Mouse (Mus musculus) heart, embryonic 11.5 days (tissue): ENCODE measurements around the gene Tm9sf2. TPM values are rescaled to one million over a fixed set of nuclear protein-coding genes. Genes with fewer than 3 reads are reported as not detected.
"Not testable (repeated sequence)": the region's sequence is repeated elsewhere in the genome, so short reads cannot be mapped to it uniquely, and the experiment has no call there.

Experiments used
- ATAC-seq: fragments of 200-750 bp; cut with Nextera tagmentation; replicated peaks from 2 replicates; pipeline ENCODE4 v1.8.0; 2017; ENCODE audit warnings: moderate library complexity; ENCODE audit not compliant: insufficient number of reproducible peaks, low FRiP score, low TSS enrichment
- H3K27ac ChIP-seq: fragments of 300-500 bp; sonication (generic); 2 replicates; pipeline ENCODE4 v1.5.1; 2014; ENCODE audit warnings: mild to moderate bottlenecking, low read depth, low read length
- H3K27me3 ChIP-seq: fragments of 300-500 bp; sonication (generic); 2 replicates; pipeline ENCODE4 v1.6.1; 2014; ENCODE audit warnings: mild to moderate bottlenecking, low read length, mixed read lengths; ENCODE audit not compliant: control insufficient read depth, insufficient read depth
- H3K36me3 ChIP-seq: fragments of 300-500 bp; sonication (generic); 2 replicates; pipeline ENCODE4 v1.6.1; 2014; ENCODE audit warnings: mild to moderate bottlenecking, low read length, moderate library complexity, mixed read lengths; ENCODE audit not compliant: control insufficient read depth, insufficient read depth
- H3K4me1 ChIP-seq: fragments of 300-500 bp; sonication (generic); 2 replicates; pipeline ENCODE4 v1.6.1; 2014; ENCODE audit warnings: low read length; ENCODE audit not compliant: control insufficient read depth, insufficient read depth
- H3K4me2 ChIP-seq: fragments of 300-500 bp; sonication (generic); 2 replicates; pipeline ENCODE4 v1.6.1; 2014; ENCODE audit warnings: mild to moderate bottlenecking, moderate library complexity
- H3K4me3 ChIP-seq: fragments of 300-500 bp; sonication (generic); 2 replicates; pipeline ENCODE4 v1.5.1; 2014; ENCODE audit warnings: low read depth, low read length
- H3K9ac ChIP-seq: fragments of 300-500 bp; sonication (generic); 2 replicates; pipeline ENCODE4 v1.6.1; 2014; ENCODE audit warnings: mild to moderate bottlenecking, low read depth, low read length, moderate library complexity
- H3K9me3 ChIP-seq: fragments of 300-500 bp; sonication (generic); replicated peaks from 2 replicates; pipeline ENCODE4 v1.6.1; 2016; ENCODE audit warnings: low read length; ENCODE audit not compliant: control insufficient read depth
- WGBS: fragments of 180-500 bp; shearing (Covaris S2); extraction: QIAGEN DNeasy Blood & Tissue Kit; methylation state at CpG from one replicate; pipeline ENCODE4 v1.1.7; 2014; ENCODE audit not compliant: insufficient replicate concordance; 5-methylcytosine and 5-hydroxymethylcytosine counted together
- polyA plus RNA-seq: library from polyadenylated mRNA; unstranded; fragments of >200 nt; fragmentation: Nextera tagmentation; extraction: Ambion mirVana; gene quantifications from 2 replicates; pipeline ENCODE4 v1.2.1, GENCODE M21; 2014

Gene Tm9sf2
- polyA plus RNA-seq, 1 experiment from 2014 or later: 111 TPM

DNA sequence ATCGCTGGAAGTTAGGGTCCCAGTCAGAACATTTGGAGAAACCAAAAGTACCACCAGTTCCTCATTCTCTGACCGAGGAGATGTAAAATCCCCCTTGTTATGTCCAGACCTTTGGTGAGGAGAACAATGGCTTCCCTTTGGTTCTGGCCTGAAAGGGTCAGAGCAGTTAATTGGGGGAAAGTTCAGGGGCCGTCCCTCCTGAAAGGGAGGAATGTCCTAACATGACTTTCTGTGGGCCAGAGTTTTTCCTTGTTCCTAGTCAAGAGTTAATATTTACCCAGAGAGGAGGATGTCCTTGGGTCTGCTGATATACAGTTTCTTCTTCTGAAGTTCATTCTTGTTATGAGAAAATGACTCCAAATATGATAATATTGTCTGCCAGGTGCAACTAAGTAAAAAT lies 38.8 kb upstream of the Tm9sf2 start:
- H3K4me2 ChIP-seq, ATAC-seq, H3K9ac ChIP-seq, H3K36me3 ChIP-seq, H3K9me3 ChIP-seq, H3K4me3 ChIP-seq, H3K4me1 ChIP-seq, H3K27ac ChIP-seq: not testable (repeated sequence)
- 56% methylated on average over 3 of the region's 3 CpGs for WGBS
- peaks cover 78% of the 10 kb centered on the region for H3K27me3 ChIP-seq

DNA sequence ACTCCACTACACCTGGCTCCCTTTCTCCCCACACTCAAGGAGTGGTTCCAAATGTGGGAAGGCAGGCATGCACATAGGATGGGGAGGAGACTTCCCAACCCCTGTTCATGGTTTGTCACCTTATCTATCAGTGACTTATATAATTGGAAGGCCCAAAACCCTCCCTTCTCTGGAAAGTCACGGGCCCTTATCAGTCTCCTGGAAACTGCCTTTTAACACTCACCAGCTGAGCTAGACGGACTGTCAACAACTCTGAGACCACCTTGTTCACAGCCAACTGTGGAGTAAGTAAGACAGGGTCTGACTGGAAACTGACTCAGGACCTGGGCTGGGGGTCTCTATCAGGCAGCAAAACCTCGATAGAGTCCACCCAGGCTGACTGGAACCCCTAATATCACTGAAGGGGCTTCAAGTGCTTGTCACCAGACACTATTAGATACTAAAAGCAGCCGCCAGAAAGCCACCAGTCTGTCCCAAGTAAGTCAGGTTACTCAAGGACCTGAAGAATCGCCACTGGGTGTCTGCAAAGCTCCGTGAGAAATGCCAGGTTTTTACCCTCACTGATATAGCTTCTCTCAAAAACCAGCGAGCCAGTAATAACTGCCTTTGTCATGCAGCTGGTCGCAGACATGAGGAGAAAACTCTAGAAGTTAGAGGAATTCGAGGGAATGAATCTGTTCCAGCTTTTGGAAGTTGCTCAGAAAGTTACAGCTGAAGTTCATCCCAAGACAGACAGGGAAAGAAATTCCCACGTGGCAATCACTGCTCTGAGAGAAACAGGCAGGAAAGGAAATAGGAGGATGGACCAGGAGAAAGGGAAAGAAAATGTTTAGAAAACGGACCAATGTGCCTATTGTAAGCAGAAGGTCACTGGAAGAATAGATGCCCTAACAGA lies 37.8 kb upstream of the Tm9sf2 start:
- Histone ChIP-seq H3K27ac (no peak overlapping the region), H3K4me2 (no peak overlapping the region), H3K4me1 (peaks cover 3% of the 10 kb centered on the region; the same call in 1 of the 2 replicates), H3K9ac (no peak overlapping the region), H3K27me3 (peaks cover 81% of the 10 kb centered on the region), H3K9me3 (no peaks in the 10 kb centered on the region), H3K36me3 (no peaks in the 10 kb centered on the region), H3K4me3 (no peak overlapping the region)
- WGBS: 21% methylated on average over 11 of the region's 11 CpGs
- peak; percentile 62 for ATAC-seq

DNA sequence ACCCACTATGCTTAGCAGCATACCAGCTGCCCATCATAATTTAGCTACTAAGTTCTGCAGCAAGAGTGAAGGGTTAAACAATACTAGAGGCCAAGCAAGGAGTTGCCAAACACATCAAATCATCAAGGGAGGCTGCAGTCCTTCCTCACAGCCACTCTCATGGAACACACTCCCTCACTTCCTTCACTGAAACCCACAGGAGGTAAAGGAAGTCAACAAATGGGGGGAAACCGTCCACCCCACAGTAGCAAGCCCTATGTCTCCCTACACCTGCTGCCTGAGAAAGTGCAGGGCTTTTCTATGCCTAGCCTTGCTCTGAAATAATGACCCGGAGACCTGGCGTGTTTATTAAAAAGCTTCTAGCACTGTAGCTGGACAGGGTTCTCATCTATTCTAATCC lies 36.9 kb upstream of the Tm9sf2 start:
- no peak for ATAC-seq
- WGBS: 69% methylated on average over 3 of the region's 3 CpGs
- peaks cover 82% of the 10 kb centered on the region for H3K27me3 ChIP-seq

DNA sequence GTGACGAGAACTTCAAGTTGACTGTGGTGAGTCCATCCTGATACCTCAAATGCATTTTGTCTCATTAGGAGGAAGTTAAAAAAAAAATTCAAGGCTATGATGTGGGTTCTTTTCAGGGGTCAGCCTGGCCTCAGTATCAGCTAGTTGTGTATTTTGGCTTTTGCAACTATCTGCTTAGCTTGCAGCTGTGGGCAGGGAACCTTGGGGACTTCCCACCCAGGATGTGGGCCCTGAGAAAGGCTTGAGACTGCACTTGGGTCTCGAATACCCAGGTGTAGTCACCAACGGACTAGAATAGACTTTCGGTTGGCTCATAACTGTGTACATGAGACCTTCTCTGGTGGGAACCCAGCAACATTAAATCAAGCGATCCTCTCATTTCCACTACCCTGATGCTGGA lies 33.4 kb upstream of the Tm9sf2 start:
- WGBS: 78% methylated on average over 5 of the region's 5 CpGs
- no peak overlapping the region for H3K4me2 ChIP-seq
- H3K4me3 ChIP-seq: no peak overlapping the region
- no peaks in the 10 kb centered on the region for H3K9me3 ChIP-seq
- peaks cover 69% of the 10 kb centered on the region for H3K27me3 ChIP-seq
- ATAC-seq: no peak
- peaks cover 3% of the 10 kb centered on the region; the same call in 1 of the 2 replicates for H3K4me1 ChIP-seq
- H3K9ac ChIP-seq: no peak overlapping the region
- no peak overlapping the region for H3K27ac ChIP-seq
- no peaks in the 10 kb centered on the region for H3K36me3 ChIP-seq

More for the DNA sequence above, 36.9 kb upstream of the Tm9sf2 start:
- H3K9ac ChIP-seq: no peak overlapping the region
- no peaks in the 10 kb centered on the region for H3K9me3 ChIP-seq
- no peaks in the 10 kb centered on the region for H3K36me3 ChIP-seq
- H3K4me3 ChIP-seq: no peak overlapping the region
- no peak overlapping the region for H3K4me2 ChIP-seq
- H3K4me1 ChIP-seq: peaks cover 3% of the 10 kb centered on the region; the same call in 1 of the 2 replicates
- H3K27ac ChIP-seq: no peak overlapping the region

DNA sequence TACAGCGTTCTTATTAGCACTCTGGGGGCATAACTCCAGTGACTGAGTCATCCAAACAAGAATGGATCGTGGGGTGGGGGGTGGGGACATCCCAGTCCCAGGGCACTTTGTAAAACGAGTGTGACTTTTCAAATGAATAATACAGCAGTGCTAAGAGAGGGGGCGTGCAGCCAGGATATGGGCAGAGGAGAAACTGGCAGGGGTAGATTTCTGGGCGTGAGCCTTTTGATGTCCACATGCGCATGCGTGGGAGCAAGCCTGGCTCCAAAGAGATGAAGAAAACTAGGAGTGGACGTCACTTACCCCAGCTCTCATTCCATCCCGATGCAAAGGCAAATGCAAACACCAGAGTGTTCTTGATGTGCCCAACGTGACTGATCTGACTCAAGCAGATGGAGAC lies 32.5 kb upstream of the Tm9sf2 start:
- Histone ChIP-seq H3K9me3 (no peaks in the 10 kb centered on the region), H3K4me2 (no peak overlapping the region), H3K27ac (no peak overlapping the region), H3K27me3 (peaks cover 71% of the 10 kb centered on the region), H3K4me3 (no peak overlapping the region), H3K36me3 (no peaks in the 10 kb centered on the region), H3K9ac (no peak overlapping the region), H3K4me1 (no peaks in the 10 kb centered on the region)
- 79% methylated on average over 10 of the region's 10 CpGs for whole genome bisulfite sequencing
- no peak for ATAC-seq

DNA sequence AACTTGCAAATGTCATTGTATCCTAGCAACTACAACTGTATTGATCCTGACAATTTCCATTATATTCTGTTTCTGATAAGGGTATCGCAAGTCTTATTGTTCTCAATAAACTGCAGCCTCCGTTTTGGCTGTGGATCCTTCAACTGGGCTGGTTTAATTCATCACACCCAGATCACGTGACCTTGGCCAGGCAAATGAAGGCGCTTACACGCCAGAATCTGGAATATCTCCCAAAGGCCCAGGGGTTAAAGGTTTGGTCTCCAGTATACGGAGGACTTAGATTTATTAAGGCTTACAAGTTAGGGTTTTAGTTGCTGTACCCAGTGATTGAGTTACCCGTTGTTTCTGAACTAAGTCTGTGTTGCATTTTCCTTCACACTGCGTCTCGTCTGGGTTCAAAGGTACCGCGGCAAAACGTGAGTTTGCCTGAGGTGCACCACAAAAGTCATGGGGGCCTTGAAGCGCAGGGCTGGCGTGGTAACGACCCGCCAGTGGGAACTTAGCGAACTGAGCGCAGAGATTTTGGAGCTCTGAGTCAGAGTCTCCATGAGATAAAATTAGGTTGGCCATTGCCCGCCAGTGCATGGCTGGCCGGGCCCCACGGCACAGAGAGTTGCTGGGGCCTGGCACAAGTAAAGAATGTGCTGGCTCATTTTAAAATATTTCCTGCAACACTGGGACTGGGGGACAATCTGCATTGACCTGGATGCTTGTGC lies 31.2 kb upstream of the Tm9sf2 start:
- Histone ChIP-seq H3K4me2 (no peak overlapping the region), H3K27ac (no peak overlapping the region), H3K27me3 (peaks cover 61% of the 10 kb centered on the region), H3K4me1 (no peaks in the 10 kb centered on the region), H3K9me3 (no peaks in the 10 kb centered on the region), H3K36me3 (no peaks in the 10 kb centered on the region), H3K4me3 (no peak overlapping the region), H3K9ac (no peak overlapping the region)
- WGBS: 75% methylated on average over 21 of the region's 21 CpGs
- no peak for ATAC-seq

DNA sequence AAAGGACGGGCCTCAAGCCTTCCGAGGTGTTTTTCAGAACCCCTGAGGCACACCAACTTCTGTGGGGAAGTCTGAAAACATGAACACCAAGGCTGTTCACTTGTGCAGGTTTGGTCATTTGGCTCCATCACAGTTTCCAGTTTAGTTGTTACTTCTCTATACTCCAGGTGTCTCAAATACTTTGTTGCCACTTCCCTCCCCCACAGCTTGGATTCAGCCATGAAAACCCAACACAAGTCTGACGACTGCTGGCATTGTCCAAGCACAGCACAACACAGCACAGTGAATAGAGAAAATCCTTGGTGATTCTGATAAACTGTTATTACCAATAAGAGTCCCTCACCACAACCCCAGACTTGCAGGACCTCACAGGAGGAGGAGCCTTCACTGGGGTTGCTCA lies 29.8 kb upstream of the Tm9sf2 start:
- Histone ChIP-seq H3K4me1 (no peaks in the 10 kb centered on the region), H3K4me2 (no peak overlapping the region), H3K4me3 (no peak overlapping the region), H3K9me3 (no peaks in the 10 kb centered on the region), H3K9ac (no peak overlapping the region), H3K27ac (no peak overlapping the region), H3K36me3 (no peaks in the 10 kb centered on the region), H3K27me3 (peaks cover 48% of the 10 kb centered on the region)
- 76% methylated on average over 3 of the region's 3 CpGs for WGBS
- no peak for ATAC-seq

DNA sequence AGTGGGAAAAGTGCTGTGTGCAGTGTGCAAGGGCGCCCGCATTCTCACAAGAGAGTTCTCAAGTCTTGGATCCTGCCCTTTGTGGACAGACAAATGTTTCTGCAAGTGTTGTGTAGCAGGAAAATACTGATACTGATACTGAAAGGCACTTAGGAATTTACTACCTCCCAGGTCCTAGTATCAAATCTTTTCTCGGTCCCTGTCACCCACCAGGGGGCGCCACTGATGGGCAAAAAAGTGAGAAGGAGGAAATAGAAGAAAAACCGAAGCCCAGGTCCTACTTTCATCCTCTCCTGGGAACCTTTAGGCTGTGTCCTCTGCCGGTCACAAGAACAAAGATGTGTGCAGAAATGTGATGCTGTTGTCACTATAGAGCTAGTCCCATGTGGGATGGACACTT lies 27.4 kb upstream of the Tm9sf2 start:
- ATAC-seq: no peak
- H3K36me3 ChIP-seq: no peaks in the 10 kb centered on the region
- H3K4me3 ChIP-seq: no peak overlapping the region
- H3K9me3 ChIP-seq: no peaks in the 10 kb centered on the region
- no peaks in the 10 kb centered on the region for H3K4me1 ChIP-seq
- no peak overlapping the region for H3K9ac ChIP-seq
- no peak overlapping the region for H3K27ac ChIP-seq
- H3K4me2 ChIP-seq: no peak overlapping the region
- WGBS: 39% methylated on average over 6 of the region's 6 CpGs
- peaks cover 24% of the 10 kb centered on the region for H3K27me3 ChIP-seq
